Mouse (Mus musculus): ENCODE measurements around the gene Gm5475. TPM values are rescaled to one million over a fixed set of nuclear protein-coding genes. Genes with fewer than 3 reads are reported as not detected.

The Gm5475 gene
- total and polyA plus RNA-seq, 2 experiments from 2014 or later: 0.10 TPM; not detected in 1

DNA sequence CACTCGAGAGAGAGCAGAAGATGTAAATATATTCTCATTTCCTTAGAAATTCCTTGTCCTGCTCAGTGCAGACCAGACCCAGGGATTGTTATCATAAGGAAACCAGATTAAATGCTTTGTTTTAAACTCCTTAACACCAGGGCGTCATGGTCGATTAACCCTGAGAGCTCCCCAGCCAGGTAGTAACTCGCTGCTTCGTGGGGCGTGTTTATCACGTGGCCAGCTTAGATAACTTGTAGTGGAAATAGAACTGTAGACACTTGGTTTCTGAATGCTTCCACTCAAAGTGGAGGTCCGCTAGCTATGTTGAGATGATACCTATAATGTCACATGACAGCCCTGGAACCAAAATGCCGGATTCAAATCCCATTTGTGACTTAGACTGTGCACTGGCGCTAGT lies 48.1 kb downstream of the Gm5475 start:
- ATAC-seq (no peak), DNase-seq (no peak)
- H3K9me3 ChIP-seq (ENCODE audit: low read length): no peaks in the 10 kb centered on the region
- H3K4me1 ChIP-seq (ENCODE audit: insufficient read depth): peaks cover 12% of the 10 kb centered on the region; the same call in 1 of the 2 replicates
- peak overlapping the region; percentile 88 for H3K4me3 ChIP-seq (ENCODE audit: low read depth, low read length)
- peak overlapping the region; percentile 84; the same call in 1 of the 2 replicates for H3K9ac ChIP-seq
- TF ChIP-seq CTCF (IDR thresholded peaks at IDR 0.05; ENCODE audit: low read depth): no peak
- WGBS: 70% methylated on average over 10 of the region's 10 CpGs
- H3K27ac ChIP-seq (ENCODE audit: low read depth, low read length): peak overlapping the region; percentile 24; the same call in 1 of the 2 replicates
- H3K36me3 ChIP-seq (ENCODE audit: insufficient read depth): peaks cover 18% of the 10 kb centered on the region
- peak overlapping the region; percentile 70 for H3K4me2 ChIP-seq (ENCODE audit: low read depth)
- H3K27me3 ChIP-seq (ENCODE audit: insufficient read depth, low read length): no peaks in the 10 kb centered on the region

GRCm38 (mm10) chr15:100473926-100474503 lies 52.1 kb downstream of the Gm5475 start:
- WGBS: 86% methylated on average over 7 of the region's 7 CpGs

More at GRCm38 (mm10) chr15:100473926-100474503, 52.1 kb downstream of the Gm5475 start:
- Histone ChIP-seq H3K4me1 (ENCODE audit: insufficient read depth) (peaks cover 9% of the 10 kb centered on the region; the same call in 1 of the 2 replicates), H3K4me2 (ENCODE audit: low read depth) (no peak overlapping the region), H3K36me3 (ENCODE audit: insufficient read depth) (peaks cover 57% of the 10 kb centered on the region), H3K4me3 (ENCODE audit: low read depth, low read length) (no peak overlapping the region), H3K27ac (ENCODE audit: low read depth, low read length) (no peak overlapping the region), H3K9ac (no peak overlapping the region), H3K27me3 (ENCODE audit: insufficient read depth, low read length) (no peaks in the 10 kb centered on the region), H3K9me3 (ENCODE audit: low read length) (no peaks in the 10 kb centered on the region)
- no peak for TF ChIP-seq CTCF (IDR thresholded peaks at IDR 0.05; ENCODE audit: low read depth)
- no peak for DNase-seq
- no peak for ATAC-seq

Other genes with a start within 250 kb of the Gm5475 start
- 5.4 and 5.6 TPM in 2 replicates for gene Atf1, start 194.3 kb upstream of the Gm5475 start, total RNA-seq (2014; rRNA removed)
- 4.6 and 9.2 TPM in 2 replicates for gene Atf1, start 194.3 kb upstream of the Gm5475 start, polyA plus RNA-seq (2015; fragmentation: Nextera tagmentation; extraction: Ambion mirVana)
- gene Tmprss12, start 141.3 kb upstream of the Gm5475 start, total RNA-seq (2014; rRNA removed): not detected in 2 replicates
- not detected in 2 replicates for gene Tmprss12, start 141.3 kb upstream of the Gm5475 start, polyA plus RNA-seq (2015; fragmentation: Nextera tagmentation; extraction: Ambion mirVana)
- gene Mettl7a1, start 118.0 kb upstream of the Gm5475 start, total RNA-seq (2014; rRNA removed): 11.6 and 13.5 TPM in 2 replicates
- gene Mettl7a1, start 118.0 kb upstream of the Gm5475 start, polyA plus RNA-seq (2015; fragmentation: Nextera tagmentation; extraction: Ambion mirVana): 1.2 and 2.3 TPM in 2 replicates
- gene Mettl7a3, start 87.2 kb upstream of the Gm5475 start, total RNA-seq (2014; rRNA removed): not detected in 2 replicates
- not detected in 2 replicates for gene Mettl7a3, start 87.2 kb upstream of the Gm5475 start, polyA plus RNA-seq (2015; fragmentation: Nextera tagmentation; extraction: Ambion mirVana)
- not detected in 2 replicates for gene Methig1, start 69.0 kb upstream of the Gm5475 start, total RNA-seq (2014; rRNA removed)
- gene Methig1, start 69.0 kb upstream of the Gm5475 start, polyA plus RNA-seq (2015; fragmentation: Nextera tagmentation; extraction: Ambion mirVana): not detected in 2 replicates
- gene Mettl7a2, start 68.9 kb upstream of the Gm5475 start, total RNA-seq (2014; rRNA removed): not detected in 2 replicates
- gene Mettl7a2, start 68.9 kb upstream of the Gm5475 start, polyA plus RNA-seq (2015; fragmentation: Nextera tagmentation; extraction: Ambion mirVana): not detected in 2 replicates
- not detected in 2 replicates for gene Higd1c, start 57.6 kb upstream of the Gm5475 start, total RNA-seq (2014; rRNA removed)
- not detected in 2 replicates for gene Higd1c, start 57.6 kb upstream of the Gm5475 start, polyA plus RNA-seq (2015; fragmentation: Nextera tagmentation; extraction: Ambion mirVana)
- 23.2 and 36.8 TPM in 2 replicates for gene Slc11a2, start 2.9 kb downstream of the Gm5475 start, total RNA-seq (2014; rRNA removed)
- 17.2 and 17.6 TPM in 2 replicates for gene Slc11a2, start 2.9 kb downstream of the Gm5475 start, polyA plus RNA-seq (2015; fragmentation: Nextera tagmentation; extraction: Ambion mirVana)
- gene Letmd1, start 46.9 kb downstream of the Gm5475 start, total RNA-seq (2014; rRNA removed): 70.5 and 87.8 TPM in 2 replicates
- 45.3 and 52.5 TPM in 2 replicates for gene Letmd1, start 46.9 kb downstream of the Gm5475 start, polyA plus RNA-seq (2015; fragmentation: Nextera tagmentation; extraction: Ambion mirVana)
- gene Csrnp2, start 73.3 kb downstream of the Gm5475 start, total RNA-seq (2014; rRNA removed): 56.8 and 67.1 TPM in 2 replicates
- gene Csrnp2, start 73.3 kb downstream of the Gm5475 start, polyA plus RNA-seq (2015; fragmentation: Nextera tagmentation; extraction: Ambion mirVana): 29.4 and 36.3 TPM in 2 replicates
- gene Tfcp2, start 129.9 kb downstream of the Gm5475 start, total RNA-seq (2014; rRNA removed): 25.5 and 34.5 TPM in 2 replicates
- 18.2 and 29.0 TPM in 2 replicates for gene Tfcp2, start 129.9 kb downstream of the Gm5475 start, polyA plus RNA-seq (2015; fragmentation: Nextera tagmentation; extraction: Ambion mirVana)
- gene Pou6f1, start 177.8 kb downstream of the Gm5475 start, total RNA-seq (2014; rRNA removed): 72.4 and 77.4 TPM in 2 replicates
- 32.2 and 33.3 TPM in 2 replicates for gene Pou6f1, start 177.8 kb downstream of the Gm5475 start, polyA plus RNA-seq (2015; fragmentation: Nextera tagmentation; extraction: Ambion mirVana)
- 81.9 and 92.3 TPM in 2 replicates for gene Dazap2, start 193.2 kb downstream of the Gm5475 start, total RNA-seq (2014; rRNA removed)
- 162 and 190 TPM in 2 replicates for gene Dazap2, start 193.2 kb downstream of the Gm5475 start, polyA plus RNA-seq (2015; fragmentation: Nextera tagmentation; extraction: Ambion mirVana)
- 2.3 and 6.2 TPM in 2 replicates for gene Smagp, start 214.8 kb downstream of the Gm5475 start, total RNA-seq (2014; rRNA removed)
- 3.9 TPM in 2 replicates for gene Smagp, start 214.8 kb downstream of the Gm5475 start, polyA plus RNA-seq (2015; fragmentation: Nextera tagmentation; extraction: Ambion mirVana)
- gene Bin2, start 247.4 kb downstream of the Gm5475 start, total RNA-seq (2014; rRNA removed): 1.4 and 1.6 TPM in 2 replicates
- 0.58 and 1.4 TPM in 2 replicates for gene Bin2, start 247.4 kb downstream of the Gm5475 start, polyA plus RNA-seq (2015; fragmentation: Nextera tagmentation; extraction: Ambion mirVana)